29 mouse cellular contexts compared by ENCODE assay signal in the genomic region with DNA sequence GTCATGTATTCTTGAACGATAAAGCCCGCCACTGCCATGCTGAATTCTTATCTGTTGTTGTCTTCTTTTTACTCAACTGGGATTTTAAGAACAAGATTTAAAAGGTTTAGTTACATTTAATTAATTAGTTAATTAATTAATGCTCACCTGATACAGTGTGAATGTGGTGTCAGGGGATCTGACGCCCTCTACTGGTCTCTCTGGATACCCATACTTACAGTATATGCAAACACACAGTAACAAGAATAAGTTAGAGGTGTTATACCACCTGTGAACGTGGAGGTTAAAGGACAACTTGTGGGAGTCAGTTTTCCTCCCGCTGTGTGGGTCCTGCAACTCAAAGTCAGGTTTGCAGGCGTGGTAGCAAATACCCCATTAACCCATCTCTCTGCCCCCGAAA. TPM values are rescaled to one million over a fixed set of nuclear protein-coding genes. Genes with fewer than 3 reads are reported as not detected.
DNase-seq lines count a peak whose midpoint lies in the region; ATAC-seq and TF ChIP-seq lines count a peak whose summit lies in the region.
"Had no signal": no experiment of that assay in that cellular context is flagged by ENCODE, and none has a peak within 500 bp of the region (broad histone marks: within the 10 kb centered on the region; RNA-seq: fewer than 3 reads in every experiment).

No protein-coding gene starts in this region.

- 80% methylated on average over 7 of the region's 7 CpGs for WGBS in midbrain, postnatal 0 days
- WGBS in midbrain, embryonic 14.5 days = 81% methylated on average over 7 of the region's 7 CpGs

- no peaks in the 10 kb centered on the region for H3K4me1 ChIP-seq in midbrain, postnatal 0 days (ENCODE audit: insufficient read depth, low read length)
- no peaks in the 10 kb centered on the region for H3K4me1 ChIP-seq in midbrain, embryonic 14.5 days (ENCODE audit: control insufficient read depth, insufficient read depth, low read length)
- H3K4me1 ChIP-seq: forebrain, embryonic 13.5 days; liver, embryonic 15.5 days; megakaryocyte, embryonic 14.5 days; midbrain, embryonic 15.5 days; neural tube, embryonic 13.5 days had no signal

- TF ChIP-seq CTCF in layer of hippocampus, adult 2 months (conservative IDR thresholded peaks at IDR 0.05) = peak; percentile 70
- peak; percentile 26; the same call in 1 of the 2 replicates for TF ChIP-seq CTCF in midbrain, postnatal 0 days (IDR thresholded peaks at IDR 0.05)

- H3K9ac ChIP-seq in midbrain, postnatal 0 days (replicated peaks; ENCODE audit: low read length, poor library complexity, severe bottlenecking) = no peak overlapping the region
- H3K9ac ChIP-seq in midbrain, embryonic 14.5 days (replicated peaks; ENCODE audit: low read length) = no peak overlapping the region
- H3K9ac ChIP-seq: forebrain, embryonic 13.5 days; heart, embryonic 13.5 days; limb, embryonic 13.5 days; liver, embryonic 15.5 days; midbrain, embryonic 15.5 days; neural tube, embryonic 13.5 days had no signal

- H3K27me3 ChIP-seq in midbrain, postnatal 0 days (ENCODE audit: insufficient read depth, low read length) = no peaks in the 10 kb centered on the region
- no peaks in the 10 kb centered on the region for H3K27me3 ChIP-seq in midbrain, embryonic 14.5 days (ENCODE audit: control insufficient read depth, insufficient read depth, low read length)

- H3K4me3 ChIP-seq in layer of hippocampus, adult 2 months = no peak overlapping the region
- no peak overlapping the region for H3K4me3 ChIP-seq in midbrain, postnatal 0 days (ENCODE audit: low read depth, low read length)
- no peak overlapping the region for H3K4me3 ChIP-seq in midbrain, embryonic 14.5 days (replicated peaks; ENCODE audit: low read depth, low read length)
- H3K4me3 ChIP-seq: forebrain, embryonic 13.5 days; heart, embryonic 13.5 days; limb, embryonic 13.5 days; liver, embryonic 15.5 days; megakaryocyte, embryonic 14.5 days; midbrain, embryonic 15.5 days; myocyte; neural tube, embryonic 13.5 days had no signal

- no peak overlapping the region for H3K27ac ChIP-seq in layer of hippocampus, adult 2 months
- no peak overlapping the region for H3K27ac ChIP-seq in midbrain, postnatal 0 days (ENCODE audit: low read depth, low read length)
- no peak overlapping the region for H3K27ac ChIP-seq in midbrain, embryonic 14.5 days (replicated peaks; ENCODE audit: low read depth, low read length)
- H3K27ac ChIP-seq: forebrain, embryonic 13.5 days; heart, embryonic 13.5 days; limb, embryonic 13.5 days; liver, embryonic 15.5 days; midbrain, embryonic 15.5 days; neural tube, embryonic 13.5 days had no signal

- DNase-seq in cerebellum, adult 9-10 months = peak; percentile 2
- no peak for DNase-seq in cerebellum, postnatal 36 days
- DNase-seq in layer of hippocampus, adult 2 months (ENCODE audit: low spot score in 2 of 2) = no peak
- DNase-seq in layer of hippocampus, postnatal 14 days (ENCODE audit: low spot score in 2 of 2) = no peak
- DNase-seq in midbrain, postnatal 0 days (ENCODE audit: low spot score) = no peak
- DNase-seq in midbrain, embryonic 14.5 days = no peak
- DNase-seq in urinary bladder, adult 2 months (ENCODE audit: low spot score) = no peak
- no peak for DNase-seq in adrenal gland, postnatal 10 days
- DNase-seq: adrenal gland, postnatal 36 days; cerebellum, adult 9-11 months; gastrocnemius, postnatal 14 days; heart, adult 11 months; heart, postnatal 14 days; kidney, adult 8-10 months; kidney, postnatal 14 days; layer of hippocampus, postnatal 36 days; lung, postnatal 10 days; retina, postnatal 1 day; right cerebral cortex, postnatal 25 days; spleen, adult 18-20 months had no signal

- no peaks in the 10 kb centered on the region for H3K9me3 ChIP-seq in midbrain, postnatal 0 days (ENCODE audit: low read length)
- H3K9me3 ChIP-seq in midbrain, embryonic 14.5 days (ENCODE audit: control insufficient read depth, low read length) = no peaks in the 10 kb centered on the region
- H3K9me3 ChIP-seq: forebrain, embryonic 13.5 days; heart, embryonic 13.5 days; limb, embryonic 13.5 days; liver, embryonic 15.5 days; midbrain, embryonic 15.5 days; neural tube, embryonic 13.5 days had no signal

- no peak overlapping the region for H3K4me2 ChIP-seq in midbrain, postnatal 0 days (ENCODE audit: low read depth, low read length, poor library complexity, severe bottlenecking)
- no peak overlapping the region for H3K4me2 ChIP-seq in midbrain, embryonic 14.5 days (ENCODE audit: low read length)
- H3K4me2 ChIP-seq: forebrain, embryonic 13.5 days; heart, embryonic 13.5 days; limb, embryonic 13.5 days; liver, embryonic 15.5 days; midbrain, embryonic 15.5 days; neural tube, embryonic 13.5 days had no signal

- H3K36me3 ChIP-seq in midbrain, postnatal 0 days (ENCODE audit: insufficient read depth, low read length) = no peaks in the 10 kb centered on the region
- no peaks in the 10 kb centered on the region for H3K36me3 ChIP-seq in midbrain, embryonic 14.5 days (ENCODE audit: control insufficient read depth, insufficient read depth, low read length)
- H3K36me3 ChIP-seq: heart, embryonic 13.5 days; limb, embryonic 13.5 days; liver, embryonic 15.5 days; midbrain, embryonic 15.5 days; neural tube, embryonic 13.5 days had no signal

- no peak for ATAC-seq in midbrain, postnatal 0 days (ENCODE audit: low FRiP score)
- no peak for ATAC-seq in midbrain, embryonic 14.5 days (ENCODE audit: low FRiP score, low TSS enrichment)
- ATAC-seq: forebrain, embryonic 13.5 days; midbrain, embryonic 15.5 days had no signal

RNA-seq across cellular contexts. Expression of gene Tgfa, which starts 8.1 kb away (rescaled TPM):
- total RNA-seq in layer of hippocampus, adult 2 months (2021) = 10 to 100 TPM; 28.3 to 32.0 TPM
- total RNA-seq in layer of hippocampus, postnatal 14 days (2021) = 10 to 100 TPM; 38.1 to 42.4 TPM
- 32.1 and 37.1 TPM in 2 replicates for total RNA-seq in midbrain, postnatal 0 days (2014; rRNA removed)
- polyA plus RNA-seq in midbrain, postnatal 0 days (2015; fragmentation: Nextera tagmentation; extraction: Ambion mirVana) = 15.3 and 16.8 TPM in 2 replicates
- 8.6 and 9.7 TPM in 2 replicates for polyA plus RNA-seq in midbrain, embryonic 14.5 days (2014; fragmentation: Nextera tagmentation; extraction: Ambion mirVana)
- polyA plus RNA-seq in urinary bladder, adult 2 months (2012; rRNA removed) = 11.4 and 14.3 TPM in 2 replicates
- total RNA-seq in adrenal gland, postnatal 10 days (2021) = 1 to 10 TPM; 8.1 to 9.0 TPM
- total RNA-seq: CH12.LX had no signal
